Mouse (Mus musculus) gastrocnemius, adult 18-20 months (tissue): ENCODE measurements around the gene Ly6g6d. TPM values are rescaled to one million over a fixed set of nuclear protein-coding genes. Genes with fewer than 3 reads are reported as not detected.

ENCODE experiments used
- DNase-seq: peaks from one replicate; pipeline ENCODE4 v3.0.0; 2021; ENCODE audit warnings: low spot score
- total RNA-seq, 2 experiments: library from RNA; stranded (reverse); gene quantifications; 2 replicates each; pipeline ENCODE4 v1.2.3; 2021

Ly6g6d gene
- total RNA-seq, 2 experiments from 2014 or later, result 3.0 TPM; not detected in 1

DNA sequence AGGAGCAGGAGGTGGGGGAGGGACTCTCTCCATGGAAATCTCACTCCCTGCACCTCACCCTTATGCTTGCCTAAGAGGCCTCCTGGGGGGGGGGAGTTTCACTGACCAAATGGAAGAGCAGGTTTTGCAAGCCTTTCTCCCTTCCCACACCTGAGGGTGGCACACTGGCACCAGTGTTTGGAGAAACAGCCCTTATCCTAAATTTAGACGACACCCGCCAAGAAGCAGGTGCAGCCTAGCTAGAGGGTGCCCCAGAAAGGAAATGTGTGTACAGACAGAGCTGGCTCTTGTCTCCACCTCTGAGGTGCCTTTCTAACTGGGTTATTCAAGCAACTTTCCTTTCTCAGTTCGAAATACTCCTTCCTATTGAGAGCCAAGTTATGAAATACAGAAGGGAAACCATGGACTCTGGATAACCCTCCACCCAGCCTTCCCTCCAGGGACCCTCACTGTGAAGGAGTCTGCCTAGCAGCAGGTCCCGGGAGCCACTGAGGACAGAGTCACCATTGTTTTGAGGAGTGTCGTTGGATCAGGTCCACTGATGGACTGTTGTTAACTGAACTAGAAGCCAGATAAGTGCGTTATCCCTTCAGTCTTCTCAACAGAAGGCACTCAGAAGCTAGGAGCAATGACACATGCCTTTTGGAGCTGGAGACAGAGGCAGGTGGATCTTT, 7.2 kb downstream of the Ly6g6d start:
- DNase-seq, result peak; percentile 54

DNA sequence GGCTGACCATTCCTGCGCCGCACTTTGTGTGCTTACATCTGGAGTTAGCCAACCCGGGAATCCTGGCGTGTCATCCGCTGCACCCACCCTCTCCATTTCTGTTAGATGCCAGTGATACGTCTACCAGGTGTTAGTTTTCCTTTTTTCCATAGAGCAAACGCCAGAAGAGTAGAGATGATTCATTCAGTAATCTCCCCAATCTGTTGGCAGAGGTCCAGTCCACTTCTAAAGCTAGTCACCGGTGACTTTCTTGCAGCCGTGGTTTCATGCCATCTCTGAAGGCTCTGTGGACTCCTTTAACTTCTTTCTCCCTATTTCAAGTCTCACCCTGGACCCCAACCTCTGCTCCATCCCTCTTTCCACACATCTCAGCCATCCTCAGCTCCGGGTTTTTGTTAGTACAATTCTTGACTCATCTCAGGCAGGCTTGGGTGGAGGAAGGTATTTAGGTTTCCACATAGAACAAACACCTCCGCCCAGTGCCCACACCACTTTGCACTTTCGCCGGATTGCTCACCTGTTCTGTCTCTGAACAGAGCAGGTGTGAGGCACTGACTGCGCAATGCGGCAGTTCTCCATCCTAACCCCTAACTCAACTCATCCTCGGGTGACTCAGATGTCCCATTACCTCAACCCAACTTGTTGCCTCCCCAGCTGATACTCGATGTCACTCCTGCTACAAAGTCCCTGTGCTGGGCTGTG, 9.5 kb downstream of the Ly6g6d start:
- DNase-seq, result no peak

DNA sequence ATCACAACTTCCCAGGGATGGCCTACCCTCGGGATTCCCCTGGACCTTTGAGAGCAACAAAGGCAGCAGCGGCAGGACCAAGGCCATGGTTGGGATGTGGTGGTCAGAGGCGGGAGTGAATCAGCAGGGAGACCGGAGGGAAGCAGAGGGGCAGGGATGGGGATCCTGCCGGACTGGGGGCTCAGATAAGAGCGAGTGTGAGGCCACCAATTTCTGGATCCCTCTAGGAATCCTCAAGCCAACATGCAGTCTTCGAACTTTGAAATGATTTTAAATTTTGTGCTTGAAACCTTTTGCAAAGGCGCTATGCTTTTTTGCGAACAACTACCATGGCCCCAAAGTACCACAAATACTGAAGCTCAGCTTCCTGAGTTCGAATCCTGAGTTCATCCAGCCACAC, 11.8 kb downstream of the Ly6g6d start, which contains the start of gene Mpig6b:
Mpig6b (minus strand) TSS at position 101 of the 400 bp plus-strand sequence.
- no peak for DNase-seq

GRCm38 (mm10) chr17:35064951-35065947, 12.6 kb downstream of the Ly6g6d start, which contains the start of gene Ly6g6c:
TSS of gene Ly6g6c (plus strand) at chr17:35065388.
- no peak for DNase-seq

- DNase-seq, result no peak
These were observed 13.4 kb downstream of the Ly6g6d start for GRCm38 (mm10) chr17:35064378-35064877.

DNA sequence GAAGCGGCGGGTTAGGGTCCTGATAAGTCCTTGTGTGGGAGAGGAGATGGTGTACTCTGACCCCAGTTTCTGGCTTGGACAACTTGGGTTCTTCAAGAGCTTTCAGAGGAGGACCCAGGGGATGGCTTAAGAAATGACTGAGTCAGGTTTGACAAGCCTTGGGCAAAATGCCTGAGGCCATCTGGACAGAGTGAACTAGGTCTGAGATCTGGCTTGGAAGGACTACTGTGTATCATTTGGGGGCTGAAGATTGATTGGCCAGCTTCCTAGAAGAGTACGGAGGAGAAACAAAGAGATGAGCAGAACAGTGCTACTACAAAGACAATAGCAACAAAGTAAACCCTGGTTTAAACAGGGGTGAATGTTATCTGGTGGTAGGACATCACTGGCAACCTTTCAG, 14.4 kb downstream of the Ly6g6d start:
- DNase-seq, result no peak

DNA sequence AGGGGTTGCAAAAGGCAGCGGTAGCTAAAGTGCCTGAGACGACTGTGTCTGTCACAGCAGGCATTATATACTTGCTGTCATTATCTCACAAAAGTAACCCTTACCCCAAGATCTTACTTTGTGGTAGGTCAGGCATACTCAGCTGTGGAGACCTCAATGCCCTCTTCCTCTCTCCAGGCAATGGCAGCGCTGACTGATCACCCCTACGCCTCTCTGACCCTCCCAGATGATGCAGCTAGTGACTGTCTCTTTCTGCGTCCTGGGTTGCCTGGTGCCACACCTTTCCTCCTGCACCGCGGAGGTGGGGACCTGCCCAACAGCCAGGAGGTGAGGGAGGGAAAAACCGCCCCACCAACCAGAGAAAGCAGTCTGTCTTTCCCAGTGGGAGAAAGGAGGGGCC, 16.6 kb downstream of the Ly6g6d start:
- no peak for DNase-seq

GRCm38 (mm10) chr17:35060737-35061297, 17.0 kb downstream of the Ly6g6d start:
- DNase-seq, result no peak

DNA sequence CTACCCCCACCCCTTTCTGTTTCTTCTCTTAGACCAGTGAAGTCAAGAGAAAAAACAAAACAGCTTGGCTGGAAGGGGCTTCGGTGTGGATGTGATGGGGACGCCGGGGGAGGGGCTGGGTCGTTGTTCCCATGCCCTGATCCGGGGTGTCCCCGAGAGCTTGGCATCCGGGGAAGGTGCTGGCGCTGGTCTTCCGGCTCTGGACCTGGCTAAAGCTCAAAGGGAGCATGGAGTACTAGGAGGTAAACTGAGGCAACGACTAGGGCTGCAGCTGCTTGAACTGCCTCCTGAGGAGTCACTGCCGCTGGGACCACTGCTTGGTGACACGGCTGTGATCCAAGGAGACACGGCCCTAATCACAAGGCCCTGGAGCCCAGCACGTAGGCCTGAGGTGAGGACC, 17.8 kb downstream of the Ly6g6d start:
- DNase-seq, result no peak

DNA sequence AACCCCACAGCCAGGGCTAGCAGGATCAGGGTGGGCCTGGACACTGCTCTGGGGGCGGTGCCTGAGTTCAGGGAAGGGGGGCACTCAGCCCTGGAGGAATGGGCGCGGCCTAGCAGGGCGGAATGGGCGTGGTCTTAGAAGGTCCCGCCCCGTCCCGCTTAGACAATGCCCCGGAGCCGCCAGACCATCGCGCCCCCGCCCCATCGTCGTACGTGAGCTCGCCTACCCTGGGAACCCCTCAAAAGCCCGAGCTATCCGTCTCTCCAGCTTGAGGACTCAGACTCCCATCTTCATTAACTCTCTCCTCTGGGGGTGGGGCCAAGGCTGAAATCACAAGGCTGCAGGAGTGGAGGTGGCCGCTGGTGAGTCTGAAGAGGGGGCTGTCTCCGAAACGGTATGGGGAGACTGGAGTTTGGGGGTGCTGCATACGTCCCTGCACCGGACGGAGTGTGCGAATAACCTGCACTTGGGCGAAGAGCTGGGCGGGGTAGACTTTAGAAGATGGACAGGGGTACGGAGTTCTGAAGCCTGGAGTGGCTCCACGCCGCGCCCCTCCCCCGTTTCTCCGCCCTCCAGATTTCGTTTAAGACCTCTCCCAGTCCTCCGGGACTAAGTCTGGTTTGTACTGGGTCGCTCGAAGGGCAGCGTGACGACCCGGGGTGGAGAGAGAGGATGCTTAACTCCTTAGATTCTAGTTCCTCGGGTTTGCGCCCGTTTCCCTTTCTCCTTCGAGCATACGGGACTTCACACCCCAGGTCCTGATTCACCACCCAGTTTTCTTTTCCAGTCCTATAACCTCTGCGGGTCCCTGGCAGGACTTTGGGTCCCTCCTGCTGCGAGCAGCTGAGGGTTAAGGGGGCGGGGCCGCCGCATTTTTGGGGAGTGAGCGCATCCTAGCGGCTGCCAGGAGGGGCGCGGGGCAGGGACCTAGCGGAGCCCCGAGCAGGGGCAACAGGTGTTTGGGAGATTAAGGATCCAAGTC, 18.7 kb downstream of the Ly6g6d start, which contains the start of gene Ddah2:
Ddah2 (plus strand) TSS at position 125 of the 982 bp plus-strand sequence.
- DNase-seq, result peak; percentile 89

GRCm38 (mm10) chr17:35058316-35058715, 19.5 kb downstream of the Ly6g6d start:
- no peak for DNase-seq

- no peak for DNase-seq
These were observed 20.8 kb downstream of the Ly6g6d start for GRCm38 (mm10) chr17:35057090-35057489.

- no peak for DNase-seq
These were observed 22.0 kb downstream of the Ly6g6d start for GRCm38 (mm10) chr17:35055691-35056495.

DNA sequence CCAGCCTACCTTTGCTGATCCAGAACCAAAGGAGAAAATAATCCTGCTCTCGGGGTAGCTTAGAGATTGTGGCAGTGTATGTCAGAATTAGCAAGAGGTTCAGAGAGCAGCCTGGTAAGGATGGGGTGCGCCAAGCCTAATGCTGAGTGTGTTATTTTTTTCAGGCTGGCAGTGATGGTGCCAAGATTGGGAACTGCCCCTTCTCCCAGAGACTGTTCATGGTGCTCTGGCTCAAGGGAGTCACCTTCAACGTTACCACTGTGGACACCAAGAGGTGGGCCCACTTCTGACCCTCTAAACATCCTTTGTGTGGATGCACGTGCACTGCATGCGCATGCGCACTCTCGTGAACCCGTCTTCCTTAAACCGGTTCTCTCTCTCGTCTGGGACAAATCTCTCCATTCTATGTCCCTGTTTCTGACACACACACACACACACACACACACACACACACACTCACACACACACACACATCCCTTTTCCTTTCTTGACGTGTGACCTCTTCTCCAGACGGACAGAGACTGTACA, 25.5 kb downstream of the Ly6g6d start:
- DNase-seq, result no peak

DNA sequence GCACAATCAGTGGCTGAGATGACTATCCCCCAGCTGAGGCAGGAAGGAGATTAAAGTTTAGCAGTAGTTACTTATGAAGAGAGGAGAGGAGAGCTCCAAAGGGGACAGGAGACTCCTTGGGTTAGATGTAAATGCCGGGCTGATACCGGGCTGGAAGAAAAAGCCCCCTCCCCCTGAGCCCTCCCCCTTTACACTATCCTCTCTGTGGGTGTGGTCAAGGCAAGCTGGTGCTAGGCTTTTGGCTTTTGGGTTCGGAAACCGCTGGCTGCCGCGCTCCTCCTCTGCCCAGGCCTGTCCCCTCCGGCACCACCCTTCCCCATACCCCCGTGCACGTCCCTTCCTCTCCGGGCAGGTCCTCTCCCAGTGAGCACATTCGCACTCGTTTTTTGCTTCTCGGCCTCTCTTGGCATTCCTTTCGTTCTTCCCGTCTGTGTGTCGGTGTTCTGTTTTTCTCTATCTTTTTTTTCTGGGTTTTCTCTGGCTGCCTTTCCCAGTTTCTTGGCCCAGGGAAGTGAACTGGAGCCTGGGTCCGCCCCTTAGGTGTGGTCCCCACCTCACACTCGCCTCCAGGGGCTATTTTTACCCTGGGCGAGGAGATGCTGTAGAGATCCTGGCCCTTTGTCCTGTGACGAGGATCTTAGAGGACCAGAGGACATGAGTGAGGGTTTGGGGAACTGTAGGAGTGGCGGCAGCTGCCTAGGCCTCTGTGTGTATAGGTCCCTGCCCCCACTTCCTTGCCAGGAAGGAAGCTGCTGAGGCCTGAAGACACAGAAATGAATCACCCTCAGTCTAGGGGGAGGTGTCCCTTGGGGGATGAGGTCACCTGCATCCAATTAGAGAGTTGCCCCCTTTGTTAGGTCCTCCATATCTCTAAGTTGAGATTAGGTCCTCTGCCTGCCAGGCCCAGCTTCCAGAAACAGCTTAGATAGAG, 26.4 kb downstream of the Ly6g6d start:
- peak; percentile 61 for DNase-seq

DNA sequence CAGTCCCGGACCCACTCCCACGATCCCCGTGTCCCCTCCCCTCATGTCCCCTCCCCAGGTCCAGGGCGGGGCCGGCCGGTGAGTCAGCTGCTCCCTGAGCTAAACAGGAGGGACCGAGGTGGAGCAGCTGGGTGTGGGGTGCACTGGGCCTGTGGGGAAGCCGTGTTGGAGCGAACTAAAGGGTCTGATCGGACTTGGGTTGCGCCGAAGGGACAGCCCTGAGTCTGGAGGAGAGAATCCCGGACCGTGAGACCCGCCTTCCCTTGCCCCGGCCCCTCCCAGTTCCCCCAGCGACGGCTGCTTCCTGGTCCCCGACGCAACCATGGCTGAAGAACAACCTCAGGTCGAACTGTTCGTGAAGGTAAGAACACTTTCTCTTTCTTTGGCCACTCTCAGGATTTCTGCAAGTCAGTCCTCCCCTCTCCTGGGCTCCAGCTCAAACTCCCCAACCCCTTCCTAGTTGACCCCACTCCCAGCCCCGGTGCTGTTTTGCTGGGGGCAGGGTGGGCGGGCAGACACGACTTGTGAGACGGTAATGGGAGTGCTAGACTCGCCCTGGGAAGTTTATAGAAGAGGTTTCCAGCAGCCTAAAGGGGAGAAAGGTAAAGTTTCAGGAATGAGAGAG, 27.6 kb downstream of the Ly6g6d start:
- DNase-seq, result peak; percentile 69

GRCm38 (mm10) chr17:35049561-35050016, 28.3 kb downstream of the Ly6g6d start, which contains the start of gene Clic1:
TSS of gene Clic1 (plus strand) at chr17:35049966.
- DNase-seq, result no peak
